Mouse (Mus musculus) spleen, adult 2 months (tissue): ENCODE results near the gene Ldlrad3.

Experiments used
- CTCF ChIP-seq: fragments of 200-500 bp; IDR thresholded peaks from 2 replicates; pipeline ENCODE4 v1.5.1; 2011; ENCODE audit warnings: mild to moderate bottlenecking, inconsistent platforms; ENCODE audit not compliant: insufficient read depth, insufficient read length, insufficient replicate concordance; ENCODE audit errors: extremely low read depth
- POLR2A ChIP-seq: fragments of 200-500 bp; IDR thresholded peaks from 2 replicates; pipeline ENCODE4 v1.6.1; 2011; ENCODE audit warnings: low read depth, low read length, inconsistent platforms

DNA sequence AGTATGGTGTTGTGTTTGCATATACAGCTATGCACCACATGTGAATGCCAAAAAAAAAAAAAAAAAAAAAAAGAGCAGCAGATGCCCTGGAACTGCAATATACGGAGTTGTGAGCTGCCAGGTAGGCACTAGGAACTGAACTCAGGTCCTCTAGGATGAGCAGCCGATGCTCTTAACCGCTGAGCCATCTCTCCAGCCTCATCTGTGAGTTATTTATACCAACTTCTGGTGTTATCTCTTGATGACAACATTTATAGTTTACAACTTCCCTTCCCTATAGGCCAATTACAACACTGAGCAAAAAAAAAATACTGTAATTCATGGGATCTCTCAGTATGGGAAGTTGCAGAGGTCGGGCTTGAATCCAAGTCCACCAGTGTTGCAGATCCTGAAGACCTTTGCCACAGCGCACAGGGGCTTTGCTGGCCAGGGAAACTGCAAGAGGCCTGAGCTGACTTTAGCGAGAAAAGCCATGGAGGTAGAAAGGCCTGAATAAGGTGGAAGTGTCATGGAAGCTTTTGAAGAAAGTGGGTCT is 204.2 kb downstream of the Ldlrad3 start:
- TF ChIP-seq CTCF: no peak
- no peak for TF ChIP-seq POLR2A
